Mouse (Mus musculus) cortical plate, adult 2 months (tissue): ENCODE measurements around the gene Rbm34.

Experiments used
- CTCF ChIP-seq: fragments of 200-500 bp; IDR thresholded peaks from 2 replicates; pipeline ENCODE4 v1.5.1; 2011; ENCODE audit warnings: mild to moderate bottlenecking, control low read depth, low read length; ENCODE audit not compliant: insufficient read depth; ENCODE audit errors: extremely low read depth
- POLR2A ChIP-seq: fragments of 200-500 bp; IDR thresholded peaks from 2 replicates; pipeline ENCODE4 v1.6.1; 2011; ENCODE audit warnings: mild to moderate bottlenecking, low read length, control low read depth; ENCODE audit not compliant: insufficient read depth; ENCODE audit errors: extremely low read depth

GRCm38 (mm10) chr8:126946444-126946843 lies 24.4 kb downstream of the Rbm34 start:
- TF ChIP-seq CTCF (no peak), POLR2A (no peak)
